Mouse (Mus musculus): ENCODE data around the gene Hs2st1. TPM values are rescaled to one million over a fixed set of nuclear protein-coding genes. Genes with fewer than 3 reads are reported as not detected.

Gene Hs2st1
- polyA plus RNA-seq, 1 experiment from 2014 or later, result 16.2 TPM

GRCm38 (mm10) chr3:144550659-144551058 lies 19.3 kb downstream of the Hs2st1 start:
- Histone ChIP-seq H3K27ac (replicated peaks; ENCODE audit: low read depth, low read length) (no peak overlapping the region), H3K4me2 (ENCODE audit: low read length) (no peak overlapping the region), H3K9ac (replicated peaks; ENCODE audit: low read length) (no peak overlapping the region), H3K9me3 (ENCODE audit: control insufficient read depth, low read length) (no peaks in the 10 kb centered on the region), H3K4me3 (replicated peaks; ENCODE audit: low read depth, low read length) (no peak overlapping the region), H3K27me3 (ENCODE audit: control insufficient read depth, insufficient read depth, low read length) (no peaks in the 10 kb centered on the region), H3K4me1 (ENCODE audit: control insufficient read depth, insufficient read depth, low read length) (peaks cover 9% of the 10 kb centered on the region; the same call in 1 of the 2 replicates), H3K36me3 (ENCODE audit: control insufficient read depth, insufficient read depth, low read length) (no peaks in the 10 kb centered on the region)
- WGBS, result 88% methylated on average over 5 of the region's 5 CpGs
- DNase-seq, result no peak
- ATAC-seq (ENCODE audit: low FRiP score, low TSS enrichment), result no peak

- Histone ChIP-seq H3K9ac (replicated peaks; ENCODE audit: low read length) (no peak overlapping the region), H3K4me3 (replicated peaks; ENCODE audit: low read depth, low read length) (no peak overlapping the region), H3K4me2 (ENCODE audit: low read length) (no peak overlapping the region), H3K27me3 (ENCODE audit: control insufficient read depth, insufficient read depth, low read length) (no peaks in the 10 kb centered on the region), H3K27ac (replicated peaks; ENCODE audit: low read depth, low read length) (no peak overlapping the region), H3K9me3 (ENCODE audit: control insufficient read depth, low read length) (no peaks in the 10 kb centered on the region), H3K36me3 (ENCODE audit: control insufficient read depth, insufficient read depth, low read length) (no peaks in the 10 kb centered on the region), H3K4me1 (ENCODE audit: control insufficient read depth, insufficient read depth, low read length) (peaks cover 11% of the 10 kb centered on the region; the same call in 1 of the 2 replicates)
- 95% methylated on average over 5 of the region's 5 CpGs for WGBS
- ATAC-seq (ENCODE audit: low FRiP score, low TSS enrichment) (no peak), DNase-seq (no peak)
Measured at GRCm38 (mm10) chr3:144550036-144550435, 19.9 kb downstream of the Hs2st1 start.

GRCm38 (mm10) chr3:144548186-144548845 lies 21.7 kb downstream of the Hs2st1 start:
- Histone ChIP-seq H3K4me2 (ENCODE audit: low read length) (no peak overlapping the region), H3K4me3 (replicated peaks; ENCODE audit: low read depth, low read length) (no peak overlapping the region), H3K27me3 (ENCODE audit: control insufficient read depth, insufficient read depth, low read length) (no peaks in the 10 kb centered on the region), H3K36me3 (ENCODE audit: control insufficient read depth, insufficient read depth, low read length) (no peaks in the 10 kb centered on the region), H3K4me1 (ENCODE audit: control insufficient read depth, insufficient read depth, low read length) (peaks cover 11% of the 10 kb centered on the region; the same call in 1 of the 2 replicates), H3K9ac (replicated peaks; ENCODE audit: low read length) (no peak overlapping the region), H3K9me3 (ENCODE audit: control insufficient read depth, low read length) (no peaks in the 10 kb centered on the region), H3K27ac (replicated peaks; ENCODE audit: low read depth, low read length) (no peak overlapping the region)
- WGBS, result 86% methylated on average over 7 of the region's 7 CpGs
- DNase-seq (no peak), ATAC-seq (ENCODE audit: low FRiP score, low TSS enrichment) (no peak)

GRCm38 (mm10) chr3:144546490-144546889 lies 23.5 kb downstream of the Hs2st1 start:
- Histone ChIP-seq H3K27ac (replicated peaks; ENCODE audit: low read depth, low read length) (no peak overlapping the region), H3K4me1 (ENCODE audit: control insufficient read depth, insufficient read depth, low read length) (peaks cover 8% of the 10 kb centered on the region; the same call in 1 of the 2 replicates), H3K4me3 (replicated peaks; ENCODE audit: low read depth, low read length) (no peak overlapping the region), H3K27me3 (ENCODE audit: control insufficient read depth, insufficient read depth, low read length) (no peaks in the 10 kb centered on the region), H3K9ac (replicated peaks; ENCODE audit: low read length) (no peak overlapping the region), H3K9me3 (ENCODE audit: control insufficient read depth, low read length) (no peaks in the 10 kb centered on the region), H3K36me3 (ENCODE audit: control insufficient read depth, insufficient read depth, low read length) (no peaks in the 10 kb centered on the region), H3K4me2 (ENCODE audit: low read length) (no peak overlapping the region)
- DNase-seq, result no peak
- WGBS, result 52% methylated on average over 4 of the region's 4 CpGs
- no peak for ATAC-seq (ENCODE audit: low FRiP score, low TSS enrichment)

DNA sequence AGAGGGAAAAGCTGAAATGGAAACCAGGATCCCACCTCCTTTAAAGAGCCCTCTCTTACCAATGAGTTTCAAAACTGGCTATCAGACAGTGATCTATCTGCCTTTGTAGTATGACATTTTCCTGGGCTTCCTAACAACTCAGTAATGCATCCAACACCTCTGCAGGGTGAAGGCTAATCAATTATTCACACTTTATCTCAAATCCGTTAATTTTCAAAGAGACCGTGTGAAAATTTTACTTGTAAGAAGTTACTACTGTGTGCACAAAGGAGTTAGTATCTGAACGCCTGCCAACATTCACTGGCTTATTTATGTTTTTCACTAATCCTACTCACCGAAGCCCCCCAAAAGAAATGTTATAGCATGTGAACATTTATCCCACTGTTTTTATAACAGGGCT lies 24.1 kb downstream of the Hs2st1 start:
- no peaks in the 10 kb centered on the region for H3K9me3 ChIP-seq (ENCODE audit: control insufficient read depth, low read length)
- no peak overlapping the region for H3K9ac ChIP-seq (replicated peaks; ENCODE audit: low read length)
- H3K27ac ChIP-seq (replicated peaks; ENCODE audit: low read depth, low read length), result no peak overlapping the region
- no peak overlapping the region for H3K4me2 ChIP-seq (ENCODE audit: low read length)
- 10% methylated on average over 4 of the region's 4 CpGs for WGBS
- ATAC-seq (ENCODE audit: low FRiP score, low TSS enrichment) (no peak), DNase-seq (peak; percentile 47)
- H3K4me3 ChIP-seq (replicated peaks; ENCODE audit: low read depth, low read length), result no peak overlapping the region
- no peaks in the 10 kb centered on the region for H3K36me3 ChIP-seq (ENCODE audit: control insufficient read depth, insufficient read depth, low read length)
- H3K27me3 ChIP-seq (ENCODE audit: control insufficient read depth, insufficient read depth, low read length), result no peaks in the 10 kb centered on the region
- peaks cover 5% of the 10 kb centered on the region; the same call in 1 of the 2 replicates for H3K4me1 ChIP-seq (ENCODE audit: control insufficient read depth, insufficient read depth, low read length)

- no peak overlapping the region for H3K27ac ChIP-seq (replicated peaks; ENCODE audit: low read depth, low read length)
- peaks cover 5% of the 10 kb centered on the region; the same call in 1 of the 2 replicates for H3K4me1 ChIP-seq (ENCODE audit: control insufficient read depth, insufficient read depth, low read length)
- H3K4me3 ChIP-seq (replicated peaks; ENCODE audit: low read depth, low read length), result no peak overlapping the region
- DNase-seq (no peak), ATAC-seq (ENCODE audit: low FRiP score, low TSS enrichment) (no peak)
- no peaks in the 10 kb centered on the region for H3K36me3 ChIP-seq (ENCODE audit: control insufficient read depth, insufficient read depth, low read length)
- H3K9ac ChIP-seq (replicated peaks; ENCODE audit: low read length), result no peak overlapping the region
- no peaks in the 10 kb centered on the region for H3K9me3 ChIP-seq (ENCODE audit: control insufficient read depth, low read length)
- H3K27me3 ChIP-seq (ENCODE audit: control insufficient read depth, insufficient read depth, low read length), result no peaks in the 10 kb centered on the region
- 86% methylated on average over 7 of the region's 7 CpGs for WGBS
- H3K4me2 ChIP-seq (ENCODE audit: low read length), result no peak overlapping the region
Measured at GRCm38 (mm10) chr3:144545152-144545551, 24.8 kb downstream of the Hs2st1 start.

GRCm38 (mm10) chr3:144541906-144542438 lies 28.0 kb downstream of the Hs2st1 start:
- H3K27me3 ChIP-seq (ENCODE audit: control insufficient read depth, insufficient read depth, low read length), result no peaks in the 10 kb centered on the region
- H3K4me3 ChIP-seq (replicated peaks; ENCODE audit: low read depth, low read length), result no peak overlapping the region
- H3K4me2 ChIP-seq (ENCODE audit: low read length), result no peak overlapping the region
- DNase-seq (no peak), ATAC-seq (ENCODE audit: low FRiP score, low TSS enrichment) (no peak)
- H3K4me1 ChIP-seq (ENCODE audit: control insufficient read depth, insufficient read depth, low read length), result peaks cover 5% of the 10 kb centered on the region; the same call in 1 of the 2 replicates
- no peaks in the 10 kb centered on the region for H3K9me3 ChIP-seq (ENCODE audit: control insufficient read depth, low read length)
- no peak overlapping the region for H3K27ac ChIP-seq (replicated peaks; ENCODE audit: low read depth, low read length)
- 86% methylated on average over 6 of the region's 6 CpGs for WGBS
- H3K9ac ChIP-seq (replicated peaks; ENCODE audit: low read length), result no peak overlapping the region
- no peaks in the 10 kb centered on the region for H3K36me3 ChIP-seq (ENCODE audit: control insufficient read depth, insufficient read depth, low read length)

DNA sequence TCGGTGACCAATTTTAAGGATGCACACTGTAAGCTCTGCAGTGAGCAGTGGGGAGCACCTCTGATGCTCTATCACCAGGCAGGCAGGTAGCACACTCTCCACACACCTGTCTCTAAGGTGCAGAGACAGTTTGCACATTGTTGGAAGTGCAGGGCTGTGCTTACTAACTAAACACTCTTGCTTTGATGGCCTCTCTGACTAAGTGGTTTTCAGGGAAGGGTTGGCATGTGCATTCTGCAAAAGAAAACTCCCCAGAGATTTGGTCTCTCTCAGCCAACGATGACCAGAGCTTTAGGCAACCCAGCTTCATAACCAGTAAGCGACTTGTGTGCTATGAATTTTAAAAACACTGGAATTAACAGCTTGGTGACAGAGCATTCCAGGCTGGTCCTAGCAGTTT lies 29.2 kb downstream of the Hs2st1 start:
- H3K4me1 ChIP-seq (ENCODE audit: control insufficient read depth, insufficient read depth, low read length), result peaks cover 3% of the 10 kb centered on the region; the same call in 1 of the 2 replicates
- no peaks in the 10 kb centered on the region for H3K36me3 ChIP-seq (ENCODE audit: control insufficient read depth, insufficient read depth, low read length)
- no peak overlapping the region for H3K4me2 ChIP-seq (ENCODE audit: low read length)
- ATAC-seq (ENCODE audit: low FRiP score, low TSS enrichment) (no peak), DNase-seq (no peak)
- no peaks in the 10 kb centered on the region for H3K27me3 ChIP-seq (ENCODE audit: control insufficient read depth, insufficient read depth, low read length)
- no peak overlapping the region for H3K9ac ChIP-seq (replicated peaks; ENCODE audit: low read length)
- WGBS, result 81% methylated on average over 3 of the region's 3 CpGs
- no peak overlapping the region for H3K4me3 ChIP-seq (replicated peaks; ENCODE audit: low read depth, low read length)
- no peaks in the 10 kb centered on the region for H3K9me3 ChIP-seq (ENCODE audit: control insufficient read depth, low read length)
- no peak overlapping the region for H3K27ac ChIP-seq (replicated peaks; ENCODE audit: low read depth, low read length)

- no peak for ATAC-seq (ENCODE audit: low FRiP score, low TSS enrichment)
- WGBS, result 82% methylated on average over 3 of the region's 3 CpGs
- Histone ChIP-seq H3K36me3 (ENCODE audit: control insufficient read depth, insufficient read depth, low read length) (no peaks in the 10 kb centered on the region), H3K27ac (replicated peaks; ENCODE audit: low read depth, low read length) (no peak overlapping the region), H3K9ac (replicated peaks; ENCODE audit: low read length) (no peak overlapping the region), H3K27me3 (ENCODE audit: control insufficient read depth, insufficient read depth, low read length) (no peaks in the 10 kb centered on the region), H3K9me3 (ENCODE audit: control insufficient read depth, low read length) (no peaks in the 10 kb centered on the region), H3K4me1 (ENCODE audit: control insufficient read depth, insufficient read depth, low read length) (no peaks in the 10 kb centered on the region), H3K4me2 (ENCODE audit: low read length) (no peak overlapping the region), H3K4me3 (replicated peaks; ENCODE audit: low read depth, low read length) (no peak overlapping the region)
- DNase-seq, result no peak
Measured at GRCm38 (mm10) chr3:144539051-144539450, 30.9 kb downstream of the Hs2st1 start.

All from midbrain, embryonic 14.5 days (tissue).